Mouse (Mus musculus) liver, postnatal 0 days (tissue): ENCODE data around the gene Tulp2. TPM values are rescaled to one million over a fixed set of nuclear protein-coding genes. Genes with fewer than 3 reads are reported as not detected.

Source experiments
- ATAC-seq: fragments of 200-750 bp; cut with Nextera tagmentation; 2 replicates; pipeline ENCODE4 v1.8.0; 2017; ENCODE audit warnings: mild to moderate bottlenecking, moderate library complexity
- DNase-seq: peaks from one replicate; pipeline ENCODE4 v3.0.0-alpha.2; 2016
- H3K27ac ChIP-seq: fragments of 300-500 bp; sonication (generic); 2 replicates; pipeline ENCODE4 v1.5.1; 2014; ENCODE audit warnings: antibody characterized with exemption, moderate library complexity, mild to moderate bottlenecking, low read depth
- H3K27me3 ChIP-seq: fragments of 300-500 bp; sonication (generic); 2 replicates; pipeline ENCODE4 v1.6.1; 2014; ENCODE audit warnings: low read length, control low read depth, mixed read lengths; ENCODE audit not compliant: insufficient read depth
- H3K36me3 ChIP-seq: fragments of 300-500 bp; sonication (generic); replicated peaks from 2 replicates; pipeline ENCODE4 v1.6.1; 2014; ENCODE audit warnings: mild to moderate bottlenecking, control low read depth, low read length, moderate library complexity, mixed read lengths; ENCODE audit not compliant: insufficient read depth
- H3K4me1 ChIP-seq: fragments of 300-500 bp; sonication (generic); 2 replicates; pipeline ENCODE4 v1.6.1; 2014; ENCODE audit warnings: antibody characterized with exemption, mild to moderate bottlenecking, control low read depth; ENCODE audit not compliant: insufficient read depth
- H3K4me2 ChIP-seq: fragments of 300-500 bp; sonication (generic); 2 replicates; pipeline ENCODE4 v1.6.1; 2014; ENCODE audit warnings: low read depth, mild to moderate bottlenecking, low read length, moderate library complexity, mixed read lengths
- H3K4me3 ChIP-seq: fragments of 300-500 bp; sonication (generic); 2 replicates; pipeline ENCODE4 v1.5.1; 2014; ENCODE audit warnings: low read depth, low read length
- H3K9ac ChIP-seq: fragments of 300-500 bp; sonication (generic); replicated peaks from 2 replicates; pipeline ENCODE4 v1.6.1; 2014; ENCODE audit warnings: mild to moderate bottlenecking, moderate library complexity
- H3K9me3 ChIP-seq: fragments of 300-500 bp; sonication (generic); 2 replicates; pipeline ENCODE4 v1.6.1; 2016; ENCODE audit warnings: mild to moderate bottlenecking, control low read depth, low read length, mixed read lengths
- CTCF ChIP-seq: sonication (generic); IDR thresholded peaks from 2 replicates; pipeline ENCODE4 v1.5.1; 2016; ENCODE audit warnings: antibody characterized with exemption, low read depth
- EP300 ChIP-seq: IDR thresholded peaks from 2 replicates; pipeline ENCODE4 v1.6.1; 2016; ENCODE audit warnings: antibody characterized with exemption, low read depth, mild to moderate bottlenecking
- WGBS: fragments of 180-500 bp; shearing (Covaris S2); extraction: QIAGEN DNeasy Blood & Tissue Kit; methylation state at CpG from one replicate; pipeline ENCODE4 v1.1.7; 2014; ENCODE audit not compliant: insufficient replicate concordance; 5-methylcytosine and 5-hydroxymethylcytosine counted together
- polyA plus RNA-seq: library from polyadenylated mRNA; unstranded; fragments of >200 nt; fragmentation: Nextera tagmentation; extraction: Ambion mirVana; gene quantifications from 2 replicates; pipeline ENCODE4 v1.2.1, GENCODE M21; 2015

Gene Tulp2
- polyA plus RNA-seq, 1 experiment from 2014 or later: 0.22 TPM

- Histone ChIP-seq H3K36me3 (peaks cover 91% of the 10 kb centered on the region), H3K9ac (no peak overlapping the region), H3K9me3 (no peaks in the 10 kb centered on the region), H3K4me1 (no peaks in the 10 kb centered on the region), H3K4me3 (no peak overlapping the region), H3K27me3 (no peaks in the 10 kb centered on the region), H3K4me2 (no peak overlapping the region), H3K27ac (no peak overlapping the region)
- TF ChIP-seq CTCF (no peak), EP300 (no peak)
- DNase-seq: no peak
- 96% methylated on average over 6 of the region's 6 CpGs for WGBS
- no peak for ATAC-seq
These were observed 16.8 kb downstream of the Tulp2 start for GRCm38 (mm10) chr7:45498427-45498826.

GRCm38 (mm10) chr7:45507583-45507982, 25.9 kb downstream of the Tulp2 start:
- WGBS: 81% methylated on average over 6 of the region's 6 CpGs
- peak overlapping the region; percentile 95; the same call in 1 of the 2 replicates for H3K4me3 ChIP-seq
- H3K4me1 ChIP-seq: peaks cover 23% of the 10 kb centered on the region
- ATAC-seq: no peak
- H3K9me3 ChIP-seq: no peaks in the 10 kb centered on the region
- no peak for DNase-seq
- H3K27me3 ChIP-seq: no peaks in the 10 kb centered on the region
- H3K9ac ChIP-seq: peak overlapping the region; percentile 57
- TF ChIP-seq EP300 (no peak), CTCF (no peak)
- H3K36me3 ChIP-seq: peaks cover 27% of the 10 kb centered on the region; the same call in 1 of the 2 replicates
- peak overlapping the region; percentile 93 for H3K4me2 ChIP-seq
- no peak overlapping the region for H3K27ac ChIP-seq

GRCm38 (mm10) chr7:45508561-45508960, 26.9 kb downstream of the Tulp2 start:
- 57% methylated on average over 6 of the region's 6 CpGs for WGBS

GRCm38 (mm10) chr7:45509181-45509882, 27.7 kb downstream of the Tulp2 start:
- peak; percentile 37 for DNase-seq
- H3K27me3 ChIP-seq: no peaks in the 10 kb centered on the region
- H3K9me3 ChIP-seq: no peaks in the 10 kb centered on the region
- no peak for TF ChIP-seq CTCF
- TF ChIP-seq EP300: no peak
- WGBS: 11% methylated on average over 19 of the region's 19 CpGs
- peak overlapping the region; percentile 93 for H3K4me2 ChIP-seq
- ATAC-seq: 0 out of 2 replicates have a peak, but pooled peaks have one; percentile 12
- peaks cover 17% of the 10 kb centered on the region; the same call in 1 of the 2 replicates for H3K36me3 ChIP-seq
- peak overlapping the region; percentile 92 for H3K27ac ChIP-seq
- peak overlapping the region; percentile 94 for H3K9ac ChIP-seq
- H3K4me1 ChIP-seq: peaks cover 23% of the 10 kb centered on the region
- H3K4me3 ChIP-seq: peak overlapping the region; percentile 95

More at GRCm38 (mm10) chr7:45508561-45508960, 26.9 kb downstream of the Tulp2 start:
- H3K4me2 ChIP-seq: peak overlapping the region; percentile 93
- H3K4me1 ChIP-seq: peaks cover 23% of the 10 kb centered on the region
- TF ChIP-seq EP300 (peak; percentile 88), CTCF (no peak)
- DNase-seq (peak; percentile 50), ATAC-seq (peak; percentile 63)
- peak overlapping the region; percentile 95 for H3K4me3 ChIP-seq
- peak overlapping the region; percentile 94 for H3K9ac ChIP-seq
- peaks cover 20% of the 10 kb centered on the region; the same call in 1 of the 2 replicates for H3K36me3 ChIP-seq
- H3K27me3 ChIP-seq: no peaks in the 10 kb centered on the region
- H3K9me3 ChIP-seq: no peaks in the 10 kb centered on the region
- peak overlapping the region; percentile 92 for H3K27ac ChIP-seq

GRCm38 (mm10) chr7:45509912-45510787, 28.5 kb downstream of the Tulp2 start, which contains the start of gene Nucb1:
TSS of gene Nucb1 (minus strand) at chr7:45510406.
- TF ChIP-seq EP300: peak; percentile 63
- no peak; the same call in 1 of the 2 replicates for TF ChIP-seq CTCF
- DNase-seq (peak; percentile 94), ATAC-seq (peak; percentile 88)
- H3K27me3 ChIP-seq: no peaks in the 10 kb centered on the region
- WGBS: under 1% methylated on average over 44 of the region's 44 CpGs
- peak within 1 kb of the TSS; percentile 93 for H3K4me2 ChIP-seq
- peak within 1 kb of the TSS; percentile 95 for H3K4me3 ChIP-seq
- no peaks in the 10 kb centered on the region for H3K9me3 ChIP-seq
- peaks cover 26% of the 10 kb centered on the region for H3K4me1 ChIP-seq
- H3K27ac ChIP-seq: peak within 1 kb of the TSS; percentile 92
- peak within 1 kb of the TSS; percentile 94 for H3K9ac ChIP-seq
- H3K36me3 ChIP-seq: peaks cover 17% of the 10 kb centered on the region; the same call in 1 of the 2 replicates

- Histone ChIP-seq H3K27ac (no peak overlapping the region), H3K4me1 (peaks cover 14% of the 10 kb centered on the region), H3K4me3 (no peak overlapping the region), H3K36me3 (no peaks in the 10 kb centered on the region), H3K4me2 (no peak overlapping the region), H3K9me3 (no peaks in the 10 kb centered on the region), H3K27me3 (no peaks in the 10 kb centered on the region), H3K9ac (no peak overlapping the region)
- DNase-seq (no peak), ATAC-seq (no peak)
- TF ChIP-seq EP300: no peak
- no peak for TF ChIP-seq CTCF
- WGBS: 83% methylated on average over 7 of the region's 7 CpGs
These were observed 32.7 kb downstream of the Tulp2 start for GRCm38 (mm10) chr7:45514411-45514810.
